Mouse (Mus musculus) ES-Bruce4 (cell line): ENCODE data around the gene Slc44a4. TPM values are rescaled to one million over a fixed set of nuclear protein-coding genes. Genes with fewer than 3 reads are reported as not detected.
A peak's percentile ranks its signal among the peaks of the same experiment; 100 is the strongest.

Experiments
- H3K27ac ChIP-seq: 2 replicates; pipeline ENCODE4 v1.5.1; 2012; ENCODE audit warnings: low read length, inconsistent platforms; ENCODE audit not compliant: insufficient read depth
- H3K27me3 ChIP-seq: 2 replicates; pipeline ENCODE4 v1.6.1; 2012; ENCODE audit warnings: mild to moderate bottlenecking, low read length, inconsistent platforms; ENCODE audit not compliant: control insufficient read depth, poor library complexity, insufficient read depth, severe bottlenecking
- H3K36me3 ChIP-seq: 2 replicates; pipeline ENCODE4 v1.6.1; 2012; ENCODE audit warnings: inconsistent platforms, mild to moderate bottlenecking, low read length, moderate library complexity; ENCODE audit not compliant: control insufficient read depth, poor library complexity, insufficient read depth, severe bottlenecking
- H3K4me1 ChIP-seq: one replicate; pipeline ENCODE4 v1.8.1; 2011; ENCODE audit warnings: low read length; ENCODE audit not compliant: control insufficient read depth, insufficient read depth
- H3K4me3 ChIP-seq: 2 replicates; pipeline ENCODE4 v1.5.1; 2011; ENCODE audit warnings: low read depth, mild to moderate bottlenecking, low read length
- H3K9ac ChIP-seq: 2 replicates; pipeline ENCODE4 v1.6.1; 2012; ENCODE audit warnings: low read depth, mild to moderate bottlenecking, inconsistent platforms; ENCODE audit not compliant: poor library complexity, severe bottlenecking
- H3K9me3 ChIP-seq: replicated peaks from 2 replicates; pipeline ENCODE4 v1.6.1; 2012; ENCODE audit warnings: mild to moderate bottlenecking, low read length, inconsistent platforms; ENCODE audit not compliant: control insufficient read depth, poor library complexity, insufficient read depth, severe bottlenecking
- CTCF ChIP-seq: IDR thresholded peaks from one replicate; pipeline ENCODE4 v1.8.1; 2011; ENCODE audit warnings: low read depth, low read length
- EP300 ChIP-seq: IDR thresholded peaks from 2 replicates; pipeline ENCODE4 v1.6.1; 2011; ENCODE audit warnings: low read depth, low read length; ENCODE audit not compliant: insufficient read depth
- POLR2A ChIP-seq: IDR thresholded peaks from one replicate; pipeline ENCODE4 v1.8.1; 2011; ENCODE audit warnings: low read length; ENCODE audit not compliant: insufficient read depth
- polyA plus RNA-seq: library from polyadenylated mRNA; stranded (reverse); fragments of >200 nt; gene quantifications from 2 replicates; pipeline ENCODE4 v1.2.4, GENCODE M21; 2011; ENCODE audit warnings: low read depth; ENCODE audit not compliant: missing spikeins, insufficient read depth, insufficient read length

Gene Slc44a4
- polyA plus RNA-seq, 1 experiment: 5.3 TPM

DNA sequence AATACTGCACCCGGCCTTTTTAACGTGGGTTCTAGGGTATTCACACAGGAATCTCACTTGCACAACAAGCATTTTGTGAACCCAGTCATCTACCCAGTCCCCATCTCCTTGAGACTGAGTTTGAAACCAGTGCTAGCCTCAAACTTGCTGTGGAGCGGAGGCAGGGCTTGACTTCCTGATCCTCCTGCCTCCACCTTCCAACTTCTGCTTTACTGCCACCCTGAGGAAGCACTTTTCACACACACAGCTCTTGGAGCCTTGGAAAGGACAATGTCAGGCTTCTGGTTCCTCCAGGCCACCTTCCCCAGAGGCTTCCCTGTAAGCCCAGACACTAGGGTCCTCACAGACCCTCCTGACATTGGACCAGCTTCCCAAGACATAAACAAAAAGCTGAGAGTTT lies 30.9 kb upstream of the Slc44a4 start:
- no peak overlapping the region for H3K9ac ChIP-seq
- TF ChIP-seq EP300 (no peak), CTCF (no peak), POLR2A (no peak)
- H3K36me3 ChIP-seq: no peaks in the 10 kb centered on the region
- no peak overlapping the region for H3K4me3 ChIP-seq
- no peaks in the 10 kb centered on the region for H3K9me3 ChIP-seq
- H3K4me1 ChIP-seq: peaks cover 2% of the 10 kb centered on the region
- H3K27me3 ChIP-seq: no peaks in the 10 kb centered on the region
- no peak overlapping the region for H3K27ac ChIP-seq

DNA sequence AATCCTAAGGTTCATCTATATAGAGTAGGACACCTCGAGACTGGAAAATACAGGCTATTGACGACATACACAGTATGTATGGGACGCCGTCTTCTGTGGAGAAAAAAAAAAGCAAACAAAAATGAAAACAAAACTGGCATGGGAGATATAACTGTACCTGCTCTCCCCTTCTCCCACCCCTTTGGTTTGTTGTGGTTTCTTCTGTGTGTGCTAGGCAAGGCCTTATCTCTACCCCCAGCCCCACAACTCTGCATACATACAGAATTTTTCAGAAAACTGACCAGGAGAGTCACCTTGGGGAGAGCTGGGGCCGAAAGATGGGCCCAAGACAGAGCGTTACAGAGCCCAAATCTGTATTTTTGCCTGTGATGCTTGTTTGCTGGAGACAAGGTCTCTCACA lies 29.6 kb upstream of the Slc44a4 start:
- TF ChIP-seq POLR2A (no peak), EP300 (no peak), CTCF (no peak)

GRCm38 (mm10) chr17:34885615-34886014 lies 28.7 kb upstream of the Slc44a4 start:
- H3K4me1 ChIP-seq: no peaks in the 10 kb centered on the region
- no peak overlapping the region for H3K4me3 ChIP-seq
- H3K36me3 ChIP-seq: no peaks in the 10 kb centered on the region
- no peak overlapping the region for H3K9ac ChIP-seq
- no peaks in the 10 kb centered on the region for H3K27me3 ChIP-seq
- no peaks in the 10 kb centered on the region for H3K9me3 ChIP-seq
- H3K27ac ChIP-seq: no peak overlapping the region
- no peak for TF ChIP-seq EP300
- TF ChIP-seq POLR2A: no peak
- TF ChIP-seq CTCF: no peak

More for the DNA sequence above, 29.6 kb upstream of the Slc44a4 start:
- H3K36me3 ChIP-seq: no peaks in the 10 kb centered on the region
- no peaks in the 10 kb centered on the region for H3K9me3 ChIP-seq
- peaks cover 2% of the 10 kb centered on the region for H3K4me1 ChIP-seq
- no peak overlapping the region for H3K27ac ChIP-seq
- no peak overlapping the region for H3K4me3 ChIP-seq
- no peaks in the 10 kb centered on the region for H3K27me3 ChIP-seq
- H3K9ac ChIP-seq: no peak overlapping the region

DNA sequence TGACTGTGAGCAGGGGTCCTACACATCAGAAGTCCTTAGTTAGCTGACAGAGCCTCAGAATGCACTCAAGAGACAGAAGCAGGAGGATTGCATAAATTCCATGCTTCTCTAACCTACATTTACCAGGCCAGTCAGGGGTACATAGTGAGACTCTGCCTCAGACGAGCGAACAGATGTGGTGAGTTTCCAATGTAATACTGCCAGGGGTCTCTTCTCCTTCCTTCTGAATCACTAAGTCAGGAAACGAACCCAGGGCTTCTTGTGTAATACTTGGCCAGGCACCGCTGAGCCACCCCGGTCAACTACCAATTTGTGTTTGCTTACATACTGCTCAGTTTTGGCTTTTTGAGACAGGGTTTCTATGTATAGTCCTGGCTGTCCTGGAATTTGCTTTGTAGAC lies 26.3 kb upstream of the Slc44a4 start:
- Histone ChIP-seq H3K9ac (no peak overlapping the region), H3K9me3 (no peaks in the 10 kb centered on the region), H3K27me3 (no peaks in the 10 kb centered on the region), H3K36me3 (no peaks in the 10 kb centered on the region), H3K4me3 (no peak overlapping the region), H3K27ac (no peak overlapping the region), H3K4me1 (no peaks in the 10 kb centered on the region)
- TF ChIP-seq EP300 (no peak), POLR2A (no peak), CTCF (no peak)

- Histone ChIP-seq H3K27me3 (no peaks in the 10 kb centered on the region), H3K9ac (peak overlapping the region; percentile 1), H3K4me1 (peaks cover 2% of the 10 kb centered on the region), H3K4me3 (peak overlapping the region; percentile 31; the same call in 1 of the 2 replicates), H3K9me3 (no peaks in the 10 kb centered on the region), H3K36me3 (no peaks in the 10 kb centered on the region), H3K27ac (peak overlapping the region; percentile 47)
- TF ChIP-seq CTCF: no peak
- TF ChIP-seq POLR2A: no peak
Measured at GRCm38 (mm10) chr17:34890074-34890743, 24.1 kb upstream of the Slc44a4 start.

DNA sequence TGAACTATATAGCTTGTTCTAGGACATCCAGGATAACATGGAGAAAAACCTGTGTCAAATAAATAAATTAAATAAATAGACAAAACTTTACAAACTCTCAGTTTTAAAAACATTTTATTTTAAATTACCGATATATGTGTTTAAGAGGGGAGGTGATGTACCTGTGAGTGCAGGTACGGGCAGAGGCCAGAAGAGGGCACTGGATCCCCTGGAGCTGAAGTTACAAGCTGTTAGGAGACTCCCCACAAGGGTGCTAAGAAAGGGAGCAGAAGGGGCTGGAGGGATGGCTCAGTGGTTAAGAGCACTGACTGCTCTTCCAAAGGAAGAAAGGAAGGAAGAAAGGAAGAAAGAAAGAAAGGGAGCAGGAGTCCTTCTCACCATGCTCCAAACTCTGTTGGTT lies 22.9 kb upstream of the Slc44a4 start:
- Histone ChIP-seq H3K4me3 (no peak overlapping the region), H3K27me3 (no peaks in the 10 kb centered on the region), H3K27ac (no peak overlapping the region), H3K9ac (no peak overlapping the region), H3K9me3 (no peaks in the 10 kb centered on the region), H3K4me1 (peaks cover 2% of the 10 kb centered on the region), H3K36me3 (no peaks in the 10 kb centered on the region)
- TF ChIP-seq POLR2A (no peak), CTCF (peak; percentile 69), EP300 (no peak)
